ENCODE assay signal across 28 mouse cellular contexts in the genomic region with DNA sequence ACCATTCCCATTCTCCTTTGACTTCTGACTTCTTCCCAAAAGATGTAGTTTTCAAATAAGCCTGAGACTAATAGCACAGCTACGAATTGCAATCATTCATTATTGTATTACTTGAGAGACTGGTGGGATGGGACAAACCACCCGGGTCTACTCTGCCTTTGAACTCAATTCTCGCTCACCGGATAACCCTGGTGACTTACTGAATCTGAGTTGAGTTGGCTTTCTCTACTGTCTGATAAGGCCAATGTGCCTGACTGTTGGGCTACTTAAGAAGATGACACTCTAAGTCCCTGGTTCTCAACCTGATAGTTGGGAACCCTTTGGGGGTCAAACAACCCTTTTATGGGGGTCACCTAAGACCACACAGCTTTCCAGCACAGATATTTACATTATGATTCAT. TPM values are rescaled to one million over a fixed set of nuclear protein-coding genes. Genes with fewer than 3 reads are reported as not detected.
DNase-seq lines count a peak whose midpoint lies in the region; ATAC-seq and TF ChIP-seq lines count a peak whose summit lies in the region.
"Had no signal": no experiment of that assay in that cellular context is flagged by ENCODE, and none has a peak within 500 bp of the region (broad histone marks: within the 10 kb centered on the region; RNA-seq: fewer than 3 reads in every experiment).

No protein-coding gene starts in this region.

- no peak; a peak in 1 of 4 replicates for TF ChIP-seq POLR2A in MEL (IDR thresholded peaks at IDR 0.05; ENCODE audit: control insufficient read depth in 1 of 2, insufficient read depth in 1 of 2, low read depth in 1 of 2, low read length in 2 of 2, poor library complexity in 1 of 2)
- no peak for TF ChIP-seq POLR2A in bone marrow macrophage, adult 2 months (IDR thresholded peaks at IDR 0.05; ENCODE audit: borderline replicate concordance, low read depth, low read length)

- peaks cover 18% of the 10 kb centered on the region; the same call in 1 of the 2 replicates for H3K4me1 ChIP-seq in heart, embryonic 12.5 days (replicated peaks)
- H3K4me1 ChIP-seq in MEL (ENCODE audit: control insufficient read depth in 1 of 2, insufficient read depth in 2 of 2, low read length in 2 of 2): peaks cover 34 to 47% of the 10 kb centered on the region in 2 experiments
- H3K4me1 ChIP-seq in bone marrow macrophage, adult 2 months (ENCODE audit: control insufficient read depth, insufficient read depth, low read length): peaks cover 81% of the 10 kb centered on the region
- H3K4me1 ChIP-seq in liver, embryonic 15.5 days (replicated peaks): peaks cover 86% of the 10 kb centered on the region
- H3K4me1 ChIP-seq: limb, embryonic 15.5 days had no signal

- H3K4me2 ChIP-seq in heart, embryonic 12.5 days: no peak overlapping the region
- peak overlapping the region; percentile 49 for H3K4me2 ChIP-seq in liver, embryonic 15.5 days
- H3K4me2 ChIP-seq: embryonic facial prominence, embryonic 12.5 days; hindbrain, embryonic 15.5 days; kidney, embryonic 15.5 days; limb, embryonic 15.5 days had no signal

- TF ChIP-seq CTCF in MEL (IDR thresholded peaks at IDR 0.05 in 2 of 3, conservative IDR thresholded peaks at IDR 0.05 in 1 of 3; ENCODE audit: control insufficient read depth in 1 of 3, insufficient read depth in 1 of 3, low read depth in 2 of 3, low read length in 3 of 3, poor library complexity in 1 of 3, severe bottlenecking in 1 of 3): no peak
- TF ChIP-seq CTCF in bone marrow macrophage, adult 2 months (IDR thresholded peaks at IDR 0.05; ENCODE audit: low read depth, low read length): no peak

- H3K9me3 ChIP-seq in heart, embryonic 12.5 days (replicated peaks): no peaks in the 10 kb centered on the region
- H3K9me3 ChIP-seq in MEL (replicated peaks; ENCODE audit: insufficient read depth, low read length): no peaks in the 10 kb centered on the region
- H3K9me3 ChIP-seq in liver, embryonic 15.5 days (replicated peaks): no peaks in the 10 kb centered on the region
- H3K9me3 ChIP-seq: embryonic facial prominence, embryonic 12.5 days; hindbrain, embryonic 15.5 days; kidney, embryonic 15.5 days; limb, embryonic 15.5 days; megakaryocyte, embryonic 14.5 days had no signal

- no peaks in the 10 kb centered on the region for H3K36me3 ChIP-seq in heart, embryonic 12.5 days
- peaks cover 5 to 61% of the 10 kb centered on the region in 2 experiments for H3K36me3 ChIP-seq in MEL (ENCODE audit: control insufficient read depth in 1 of 2, insufficient read depth in 2 of 2, low read length in 2 of 2)
- no peaks in the 10 kb centered on the region for H3K36me3 ChIP-seq in liver, embryonic 15.5 days (replicated peaks)
- H3K36me3 ChIP-seq: embryonic facial prominence, embryonic 12.5 days; kidney, embryonic 15.5 days; limb, embryonic 15.5 days had no signal

- H3K79me2 ChIP-seq in MEL (ENCODE audit: control insufficient read depth, insufficient read depth, low read length, poor library complexity): peaks cover 17% of the 10 kb centered on the region

- ATAC-seq in heart, embryonic 12.5 days (ENCODE audit: insufficient number of reproducible peaks, low FRiP score): no peak
- ATAC-seq in liver, embryonic 15.5 days (ENCODE audit: insufficient read depth): 0 out of 2 replicates have a peak, but pooled peaks have one; percentile 32
- ATAC-seq: CD4-positive, CD25-positive, alpha-beta regulatory T cell, adult 4 months; forebrain, embryonic 16.5 days had no signal

- no peak overlapping the region for H3K4me3 ChIP-seq in heart, embryonic 12.5 days
- H3K4me3 ChIP-seq in MEL (ENCODE audit: control insufficient read depth in 1 of 2, insufficient read depth in 1 of 2, low read depth in 2 of 2, low read length in 2 of 2): no peak overlapping the region; a peak in 1 of 4 replicates
- no peak overlapping the region for H3K4me3 ChIP-seq in bone marrow macrophage, adult 2 months (ENCODE audit: insufficient read depth, low read length)
- no peak overlapping the region for H3K4me3 ChIP-seq in liver, embryonic 15.5 days (replicated peaks)
- H3K4me3 ChIP-seq: embryonic facial prominence, embryonic 12.5 days; hindbrain, embryonic 15.5 days; kidney, embryonic 15.5 days; layer of hippocampus, adult 2 months; limb, embryonic 15.5 days; megakaryocyte, embryonic 14.5 days had no signal

- no peak for DNase-seq in heart, adult 8-10 months (ENCODE audit: low spot score)
- peak; percentile 63 for DNase-seq in MEL (ENCODE audit: low read depth, low spot score)
- no peak for DNase-seq in thymus, adult 18-20 months
- DNase-seq in layer of hippocampus, adult 8-10 months (ENCODE audit: low spot score in 2 of 2): no peak
- DNase-seq in frontal cortex, postnatal 14 days (ENCODE audit: low spot score in 2 of 2): no peak
- DNase-seq: adrenal gland, adult 2 months; adrenal gland, postnatal 36 days; cerebellum, adult 8-10 months; embryo, embryonic 11 days; gastrocnemius, postnatal 10 days; kidney, adult 18-20 months; kidney, postnatal 25 days; layer of hippocampus, postnatal 36 days; left cerebral cortex, postnatal 4 days; lung, postnatal 36 days; midbrain, embryonic 14.5 days; right cerebral cortex, postnatal 14 days had no signal

- no peak for TF ChIP-seq EP300 in MEL (IDR thresholded peaks at IDR 0.05; ENCODE audit: low read depth in 1 of 2, low read length in 2 of 2)

- no peak overlapping the region for H3K9ac ChIP-seq in heart, embryonic 12.5 days
- peak overlapping the region; percentile 54 for H3K9ac ChIP-seq in MEL (ENCODE audit: control insufficient read depth, low read depth, low read length, poor library complexity, severe bottlenecking)
- H3K9ac ChIP-seq in liver, embryonic 15.5 days: 0 out of 2 replicates have a peak overlapping the region, but pooled peaks have one; percentile 25
- H3K9ac ChIP-seq: embryonic facial prominence, embryonic 12.5 days; hindbrain, embryonic 15.5 days; kidney, embryonic 15.5 days; limb, embryonic 15.5 days had no signal

- H3K27me3 ChIP-seq in heart, embryonic 12.5 days (replicated peaks): no peaks in the 10 kb centered on the region
- H3K27me3 ChIP-seq in MEL (ENCODE audit: control insufficient read depth in 1 of 2, insufficient read depth in 2 of 2, low read length in 2 of 2): no peaks in the 10 kb centered on the region
- no peaks in the 10 kb centered on the region for H3K27me3 ChIP-seq in liver, embryonic 15.5 days
- H3K27me3 ChIP-seq: embryonic facial prominence, embryonic 12.5 days; hindbrain, embryonic 15.5 days; kidney, embryonic 15.5 days; limb, embryonic 15.5 days; megakaryocyte, embryonic 14.5 days had no signal

- 76% methylated on average over 4 of the region's 4 CpGs for WGBS in heart, embryonic 12.5 days
- 25% methylated on average over 4 of the region's 4 CpGs for WGBS in liver, embryonic 15.5 days (ENCODE audit: insufficient replicate concordance)

- peak overlapping the region; percentile 28; the same call in 1 of the 2 replicates for H3K27ac ChIP-seq in heart, embryonic 12.5 days (ENCODE audit: poor library complexity, severe bottlenecking)
- H3K27ac ChIP-seq in MEL (ENCODE audit: control insufficient read depth, low read depth, low read length): peak overlapping the region; percentile 97
- H3K27ac ChIP-seq in bone marrow macrophage, adult 2 months (ENCODE audit: insufficient read depth, low read depth, low read length): peak overlapping the region; percentile 36
- peak overlapping the region; percentile 75 for H3K27ac ChIP-seq in liver, embryonic 15.5 days (replicated peaks)
- H3K27ac ChIP-seq: embryonic facial prominence, embryonic 12.5 days; hindbrain, embryonic 15.5 days; kidney, embryonic 15.5 days; layer of hippocampus, adult 2 months; limb, embryonic 15.5 days had no signal

- TF ChIP-seq RAD21 in MEL (IDR thresholded peaks at IDR 0.05; ENCODE audit: low read depth, low read length): no peak

TF ChIP-seq in MEL, 35 proteins besides CTCF, POLR2A, EP300 and RAD21:
- TF ChIP-seq MYB (IDR thresholded peaks at IDR 0.05; ENCODE audit: low read depth, low read length) (no peak), MYC (IDR thresholded peaks at IDR 0.05; ENCODE audit: low read depth, low read length) (no peak), CHD1 (IDR thresholded peaks at IDR 0.05; ENCODE audit: low read depth, low read length) (no peak), MXI1 (IDR thresholded peaks at IDR 0.05; ENCODE audit: low read depth, low read length) (0 out of 2 replicates have a peak, but pooled peaks have one; percentile 9), MAFK (IDR thresholded peaks at IDR 0.05; ENCODE audit: borderline replicate concordance, low read depth, low read length) (no peak), USF2 (IDR thresholded peaks at IDR 0.05; ENCODE audit: borderline replicate concordance in 1 of 2, insufficient read depth in 1 of 2, low read depth in 1 of 2, low read length in 2 of 2) (no peak), E2F4 (IDR thresholded peaks at IDR 0.05; ENCODE audit: borderline replicate concordance, low read depth, low read length) (no peak)

RNA-seq across cellular contexts. Expression of a gene that starts 19.8 kb away (rescaled TPM):
- polyA plus RNA-seq in heart, embryonic 12.5 days (2016; fragmentation: Nextera tagmentation; extraction: Ambion mirVana): 6.7 and 8.5 TPM in 2 replicates
- 1 to 10 TPM; 1.9 to 2.8 (median 2.3) TPM for total RNA-seq in heart, adult 8-10 months (2022)
- 16.4 and 30.1 TPM in 2 replicates for total RNA-seq in MEL (2012; rRNA removed)
- polyA plus RNA-seq in MEL (2012; ENCODE audit: insufficient read depth in 1 of 2, insufficient read length in 2 of 2, low read depth in 1 of 2, low replicate concordance in 2 of 2, missing spikeins in 1 of 2): 10 to 100 TPM in 1 of 2 experiments, not detected in 1; 15.1 TPM
- polyA plus RNA-seq in bone marrow macrophage, adult 2 months (2012; ENCODE audit: insufficient read depth, insufficient read length, missing spikeins): 76.7 and 82.8 TPM in 2 replicates
- 2.1 and 2.2 TPM in 2 replicates for polyA plus RNA-seq in liver, embryonic 15.5 days (2015; fragmentation: Nextera tagmentation; extraction: Ambion mirVana)
- 10 to 100 TPM; 30.9 to 40.3 (median 35.4) TPM for total RNA-seq in layer of hippocampus, adult 8-10 months (2022)

Comparison
In these comparisons a context has a peak if more than half of its experiments do, and no peak if none do; other contexts are left out.
1. H3K27ac ChIP-seq: peak in every context shown above with its lines; median percentile 97 in MEL; 75 in liver, embryonic 15.5 days; 36 in bone marrow macrophage, adult 2 months; 28 in heart, embryonic 12.5 days.